Mouse (Mus musculus) brain, embryonic 14.5 days (tissue): ENCODE data around the gene Ttc28.
A peak's percentile ranks its signal among the peaks of the same experiment; 100 is the strongest.

ENCODE experiments used
- CTCF ChIP-seq: fragments of 200-500 bp; IDR thresholded peaks from 2 replicates; pipeline ENCODE4 v1.5.1; 2012; ENCODE audit warnings: inconsistent platforms, mild to moderate bottlenecking, moderate library complexity, borderline replicate concordance; ENCODE audit not compliant: insufficient read depth, insufficient read length; ENCODE audit errors: extremely low read depth
- POLR2A ChIP-seq: fragments of 200-500 bp; IDR thresholded peaks from 2 replicates; pipeline ENCODE4 v1.6.1; 2012; ENCODE audit warnings: mild to moderate bottlenecking, inconsistent platforms, borderline replicate concordance; ENCODE audit not compliant: poor library complexity, insufficient read depth, insufficient read length, severe bottlenecking; ENCODE audit errors: extremely low read depth

GRCm38 (mm10) chr5:111213935-111214450 lies 334.4 kb downstream of the Ttc28 start:
- TF ChIP-seq CTCF (0 out of 2 replicates have a peak, but pooled peaks have one; percentile 22), POLR2A (no peak)
